Mouse (Mus musculus): ENCODE data around the gene Ogfr. TPM values are rescaled to one million over a fixed set of nuclear protein-coding genes. Genes with fewer than 3 reads are reported as not detected.

Ogfr gene
- total and polyA plus RNA-seq, 3 experiments, result 57.3 to 79.1 (median 67.0) TPM

DNA sequence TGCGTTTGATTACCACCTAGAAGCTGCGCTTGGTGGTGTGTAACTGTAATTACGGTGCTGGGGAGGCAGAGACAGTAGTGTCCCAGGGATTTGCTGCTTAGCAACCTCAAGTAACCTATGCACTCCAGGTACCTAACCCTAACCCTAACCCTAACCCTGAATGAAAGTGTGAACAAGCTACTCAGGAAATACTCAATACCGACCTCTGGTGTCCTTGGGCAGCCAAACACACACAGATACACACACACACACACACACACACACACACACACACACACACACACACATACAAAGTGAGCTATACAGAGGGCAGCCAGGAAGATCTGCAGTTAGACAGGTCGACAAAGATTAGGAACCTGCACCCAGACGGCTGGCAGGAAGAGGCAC, 316 bp upstream of the Ogfr start:
- H3K36me3 ChIP-seq (replicated peaks in 1 of 2; ENCODE audit: control insufficient read depth in 1 of 2, insufficient read depth in 1 of 2, low read length in 1 of 2), result peaks cover 45 to 70% of the 10 kb centered on the region in 2 experiments
- TF ChIP-seq CTCF (conservative IDR thresholded peaks at IDR 0.05 in 1 of 2, IDR thresholded peaks at IDR 0.05 in 1 of 2; ENCODE audit: low read depth in 2 of 2, low read length in 2 of 2), result peak; percentile 14 to 46; a peak in 2 of 4 replicates
- no peak for TF ChIP-seq NELFE (IDR thresholded peaks at IDR 0.05; ENCODE audit: low read depth, low read length)
- no peak for TF ChIP-seq ZC3H11A (IDR thresholded peaks at IDR 0.05; ENCODE audit: low read depth, low read length)
- TF ChIP-seq EP300 (IDR thresholded peaks at IDR 0.05; ENCODE audit: low read length), result no peak
- TF ChIP-seq ZKSCAN1 (IDR thresholded peaks at IDR 0.05; ENCODE audit: borderline replicate concordance, low read depth, low read length), result no peak
- TF ChIP-seq KAT2A (IDR thresholded peaks at IDR 0.05; ENCODE audit: insufficient replicate concordance, low read length), result no peak
- peak; percentile 38 for DNase-seq (ENCODE audit: extremely low read depth)
- no peak overlapping the region for H3K27ac ChIP-seq (ENCODE audit: insufficient read depth, low read depth)
- dilution Hi-C loops (cut with MboI; ENCODE audit: extremely low pct_ligation_motif_present, extremely low pct_unique_long_range_greater_than_20kb, low sequenced_read_pairs) (no loop called here), in situ Hi-C loops (cut with MboI; ENCODE audit: low pct_ligation_motif_present, low pct_unique_long_range_greater_than_20kb, low sequenced_read_pairs) (no loop called here)
- no peaks in the 10 kb centered on the region for H3K27me3 ChIP-seq (replicated peaks)
- peak overlapping the region; percentile 96 to 100 (median 99) for H3K4me3 ChIP-seq (replicated peaks in 1 of 3; ENCODE audit: low read depth in 2 of 3, low read length in 2 of 3, poor library complexity in 1 of 3)
- H3K9me3 ChIP-seq (replicated peaks; ENCODE audit: low read length), result no peaks in the 10 kb centered on the region
- H3K79me2 ChIP-seq (replicated peaks; ENCODE audit: control insufficient read depth, extremely low read depth, insufficient read depth, poor library complexity, severe bottlenecking), result peaks cover 15% of the 10 kb centered on the region
- peak overlapping the region; percentile 25 for H3K4me2 ChIP-seq (ENCODE audit: insufficient read depth, low read depth, poor library complexity, severe bottlenecking)
- H3K9ac ChIP-seq (ENCODE audit: insufficient read depth, low read depth), result peak overlapping the region; percentile 94
- H3K4me1 ChIP-seq (ENCODE audit: control insufficient read depth in 1 of 2, insufficient read depth in 2 of 2), result peaks cover 7 to 41% of the 10 kb centered on the region in 2 experiments

DNA sequence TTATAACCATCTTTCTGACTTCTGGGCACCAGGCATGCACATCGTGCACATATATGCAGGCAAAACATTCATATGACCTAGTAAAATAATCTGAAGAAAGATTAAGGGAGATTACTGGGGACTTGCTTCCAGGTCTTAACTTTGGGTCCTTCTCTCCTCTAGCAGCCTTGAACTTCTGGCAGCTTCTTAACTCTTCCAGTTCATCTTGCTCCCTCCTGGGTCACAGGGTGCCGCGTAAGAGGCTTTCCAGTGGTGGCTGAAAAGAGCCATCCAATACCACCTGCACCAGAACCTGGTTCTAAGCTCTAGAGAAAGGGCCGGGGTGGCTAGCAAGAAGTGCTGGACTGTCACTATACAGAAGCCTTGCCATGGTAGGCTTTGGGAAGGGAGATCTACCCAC, 8.4 kb downstream of the Ogfr start, which contains the start of gene Col9a3:
Gene Col9a3 (plus strand): TSS at position 301 of the 400 bp plus-strand sequence.
- DNase-seq (ENCODE audit: extremely low read depth), result no peak
- dilution Hi-C loops (cut with MboI; ENCODE audit: extremely low pct_ligation_motif_present, extremely low pct_unique_long_range_greater_than_20kb, low sequenced_read_pairs), result no loop called here

GRCm38 (mm10) chr2:180598157-180598705, 9.2 kb downstream of the Ogfr start:
- no peak for TF ChIP-seq RCOR1 (conservative IDR thresholded peaks at IDR 0.05; ENCODE audit: low read depth, low read length)
- no peak for TF ChIP-seq POLR2AphosphoS2 (IDR thresholded peaks at IDR 0.05; ENCODE audit: low read depth, low read length)
- H3K9ac ChIP-seq (ENCODE audit: insufficient read depth, low read depth), result no peak overlapping the region

More for the DNA sequence above, 8.4 kb downstream of the Ogfr start, which contains the start of gene Col9a3:
- no peak within 1 kb of the TSS for H3K4me3 ChIP-seq (replicated peaks in 1 of 3; ENCODE audit: low read depth in 2 of 3, low read length in 2 of 3, poor library complexity in 1 of 3)
- no peak within 1 kb of the TSS for H3K4me2 ChIP-seq (ENCODE audit: insufficient read depth, low read depth, poor library complexity, severe bottlenecking)
- H3K4me1 ChIP-seq (ENCODE audit: control insufficient read depth in 1 of 2, insufficient read depth in 2 of 2), result no peaks in the 10 kb centered on the region
- H3K27me3 ChIP-seq (replicated peaks), result no peaks in the 10 kb centered on the region
- no peak for TF ChIP-seq CTCF (conservative IDR thresholded peaks at IDR 0.05 in 1 of 2, IDR thresholded peaks at IDR 0.05 in 1 of 2; ENCODE audit: low read depth in 2 of 2, low read length in 2 of 2)
- no peak for TF ChIP-seq KAT2A (IDR thresholded peaks at IDR 0.05; ENCODE audit: insufficient replicate concordance, low read length)
- no peak for TF ChIP-seq HCFC1 (IDR thresholded peaks at IDR 0.05; ENCODE audit: low read depth, low read length)
- no peak for TF ChIP-seq CHD1 (IDR thresholded peaks at IDR 0.05; ENCODE audit: low read depth, low read length)
- no peak for TF ChIP-seq E2F4 (IDR thresholded peaks at IDR 0.05; ENCODE audit: insufficient replicate concordance, low read depth, low read length)
- no peak for TF ChIP-seq MAFK (IDR thresholded peaks at IDR 0.05; ENCODE audit: insufficient replicate concordance, low read length)
- no peak for TF ChIP-seq MAZ (IDR thresholded peaks at IDR 0.05; ENCODE audit: low read depth, low read length)
- no peak for TF ChIP-seq NELFE (IDR thresholded peaks at IDR 0.05; ENCODE audit: low read depth, low read length)
- TF ChIP-seq GABPA (IDR thresholded peaks at IDR 0.05; ENCODE audit: insufficient replicate concordance, low read depth, low read length), result no peak
- no peak within 1 kb of the TSS for H3K9ac ChIP-seq (ENCODE audit: insufficient read depth, low read depth)
- H3K36me3 ChIP-seq (replicated peaks in 1 of 2; ENCODE audit: control insufficient read depth in 1 of 2, insufficient read depth in 1 of 2, low read length in 1 of 2), result peaks cover 39 to 77% of the 10 kb centered on the region in 2 experiments
- no peaks in the 10 kb centered on the region for H3K9me3 ChIP-seq (replicated peaks; ENCODE audit: low read length)
- H3K27ac ChIP-seq (ENCODE audit: insufficient read depth, low read depth), result no peak within 1 kb of the TSS
- H3K79me2 ChIP-seq (replicated peaks; ENCODE audit: control insufficient read depth, extremely low read depth, insufficient read depth, poor library complexity, severe bottlenecking), result no peaks in the 10 kb centered on the region
- in situ Hi-C loops (cut with MboI; ENCODE audit: low pct_ligation_motif_present, low pct_unique_long_range_greater_than_20kb, low sequenced_read_pairs), result no loop called here

More at GRCm38 (mm10) chr2:180598157-180598705, 9.2 kb downstream of the Ogfr start:
- H3K4me1 ChIP-seq (ENCODE audit: control insufficient read depth in 1 of 2, insufficient read depth in 2 of 2), result no peaks in the 10 kb centered on the region
- no peak overlapping the region for H3K4me3 ChIP-seq (replicated peaks in 1 of 3; ENCODE audit: low read depth in 2 of 3, low read length in 2 of 3, poor library complexity in 1 of 3)
- no peak overlapping the region for H3K27ac ChIP-seq (ENCODE audit: insufficient read depth, low read depth)
- no peaks in the 10 kb centered on the region for H3K27me3 ChIP-seq (replicated peaks)
- H3K36me3 ChIP-seq (replicated peaks in 1 of 2; ENCODE audit: control insufficient read depth in 1 of 2, insufficient read depth in 1 of 2, low read length in 1 of 2), result peaks cover 32 to 73% of the 10 kb centered on the region in 2 experiments
- no peaks in the 10 kb centered on the region for H3K9me3 ChIP-seq (replicated peaks; ENCODE audit: low read length)
- dilution Hi-C loops (cut with MboI; ENCODE audit: extremely low pct_ligation_motif_present, extremely low pct_unique_long_range_greater_than_20kb, low sequenced_read_pairs), result no loop called here
- no peak for DNase-seq (ENCODE audit: extremely low read depth)
- in situ Hi-C loops (cut with MboI; ENCODE audit: low pct_ligation_motif_present, low pct_unique_long_range_greater_than_20kb, low sequenced_read_pairs), result no loop called here
- H3K79me2 ChIP-seq (replicated peaks; ENCODE audit: control insufficient read depth, extremely low read depth, insufficient read depth, poor library complexity, severe bottlenecking), result no peaks in the 10 kb centered on the region
- no peak overlapping the region for H3K4me2 ChIP-seq (ENCODE audit: insufficient read depth, low read depth, poor library complexity, severe bottlenecking)

All from CH12.LX (cell line).